Mouse (Mus musculus): ENCODE measurements at regions not wholly inside any gene's neighbourhood (a gene's known extent, or its start where the extent isn't known, plus 50 kb on each side); places are given as distances from the start of the nearest gene placed in this dataset.
"Not testable (repeated sequence)": the region's sequence is repeated elsewhere in the genome, so short reads cannot be mapped to it uniquely, and the experiment has no call there.

GRCm38 (mm10) chr14:86204582-86204981 lies 936.5 kb downstream of the Diaph3 start:
- DNase-seq (ENCODE audit: low spot score in 2 of 2): no peak

DNA sequence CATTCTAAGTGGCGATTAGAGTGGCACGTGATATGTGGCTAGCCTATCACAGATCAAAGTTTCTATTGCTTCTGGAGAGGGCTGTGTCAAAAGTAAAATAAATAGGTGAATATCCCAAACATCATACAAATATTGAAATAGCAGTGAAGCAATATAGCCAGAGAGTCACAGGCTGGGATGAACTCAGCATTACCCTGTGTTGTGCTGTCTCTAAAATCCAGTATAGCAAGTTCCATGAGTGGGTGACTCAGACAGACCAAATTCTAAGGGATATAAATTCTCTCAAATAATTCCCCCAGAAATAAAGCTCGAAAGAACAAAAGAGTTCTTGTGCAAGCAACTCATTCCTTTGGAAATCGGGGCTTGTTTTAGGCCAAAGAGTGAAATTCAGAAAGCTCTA lies 943.2 kb downstream of the Diaph3 start:
- DNase-seq (ENCODE audit: low spot score in 2 of 2): no peak

- DNase-seq (ENCODE audit: low spot score in 2 of 2): no peak
Observed at GRCm38 (mm10) chr14:86184663-86185381, 956.2 kb downstream of the Diaph3 start.

- DNase-seq (ENCODE audit: low spot score in 2 of 2): no peak
Observed at GRCm38 (mm10) chr14:86178517-86178916, 962.5 kb downstream of the Diaph3 start.

GRCm38 (mm10) chr14:86171118-86171517 lies 969.9 kb downstream of the Diaph3 start:
- DNase-seq (ENCODE audit: low spot score in 2 of 2): no peak

DNA sequence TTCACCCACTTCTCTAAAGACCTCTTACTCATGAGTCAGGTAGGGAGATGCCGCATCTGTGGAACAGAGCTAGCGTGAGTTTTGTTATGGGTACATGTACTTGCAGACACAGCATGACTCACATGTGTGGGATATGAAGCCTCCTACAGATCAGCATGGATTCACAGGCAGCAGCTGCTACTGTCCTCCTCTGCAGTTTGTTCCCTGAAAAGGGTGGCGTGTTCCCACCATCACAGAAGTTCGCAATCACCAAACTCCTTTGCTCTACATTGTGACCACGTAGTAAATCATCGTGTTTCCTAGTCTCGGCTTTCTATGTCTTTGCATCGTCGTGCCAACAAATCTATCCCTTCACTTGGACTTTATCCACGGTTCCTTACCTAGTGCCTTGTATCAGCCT lies 981.9 kb downstream of the Diaph3 start:
- peak; percentile 16 to 61 for DNase-seq (ENCODE audit: low spot score in 2 of 2)

DNA sequence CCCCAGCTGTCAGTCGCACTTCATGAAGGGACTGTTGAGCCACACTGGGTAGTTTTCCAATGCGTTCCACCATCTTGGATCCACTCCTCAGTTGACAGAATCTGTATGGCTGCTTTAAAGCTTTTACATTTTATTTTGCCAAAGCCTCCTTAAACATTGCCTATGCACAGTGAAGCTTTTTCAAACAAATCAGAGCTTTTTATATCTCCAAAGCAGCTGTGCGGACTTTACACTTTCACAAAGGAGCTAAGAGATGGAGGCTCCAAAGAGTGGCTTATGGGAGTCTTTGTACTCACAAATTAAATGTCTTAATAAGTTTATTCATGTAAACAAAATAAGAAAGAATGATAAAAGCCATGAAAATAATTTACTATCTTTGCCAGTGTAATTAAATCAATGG lies 986.3 kb downstream of the Diaph3 start:
- DNase-seq (ENCODE audit: low spot score in 2 of 2): no peak

DNA sequence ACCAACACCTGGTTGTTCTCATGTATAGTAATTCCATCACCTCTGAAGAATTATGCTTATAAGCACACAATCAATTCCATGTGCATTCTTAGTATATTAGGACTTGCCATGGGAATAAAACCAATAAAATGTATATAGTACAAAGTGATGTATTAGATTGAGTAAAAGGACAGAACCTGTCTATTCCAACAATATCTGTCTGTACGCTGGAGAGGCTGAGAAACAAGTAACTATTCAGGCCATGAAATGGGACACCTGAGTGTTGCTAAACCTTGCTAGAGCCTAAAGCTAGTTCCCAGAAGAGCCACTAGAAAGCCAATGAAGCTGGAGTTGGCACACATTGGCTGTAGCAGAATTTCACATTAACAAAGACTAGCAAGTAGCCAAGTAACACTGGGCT lies 989.8 kb downstream of the Diaph3 start:
- no peak for DNase-seq (ENCODE audit: low spot score in 2 of 2)

DNA sequence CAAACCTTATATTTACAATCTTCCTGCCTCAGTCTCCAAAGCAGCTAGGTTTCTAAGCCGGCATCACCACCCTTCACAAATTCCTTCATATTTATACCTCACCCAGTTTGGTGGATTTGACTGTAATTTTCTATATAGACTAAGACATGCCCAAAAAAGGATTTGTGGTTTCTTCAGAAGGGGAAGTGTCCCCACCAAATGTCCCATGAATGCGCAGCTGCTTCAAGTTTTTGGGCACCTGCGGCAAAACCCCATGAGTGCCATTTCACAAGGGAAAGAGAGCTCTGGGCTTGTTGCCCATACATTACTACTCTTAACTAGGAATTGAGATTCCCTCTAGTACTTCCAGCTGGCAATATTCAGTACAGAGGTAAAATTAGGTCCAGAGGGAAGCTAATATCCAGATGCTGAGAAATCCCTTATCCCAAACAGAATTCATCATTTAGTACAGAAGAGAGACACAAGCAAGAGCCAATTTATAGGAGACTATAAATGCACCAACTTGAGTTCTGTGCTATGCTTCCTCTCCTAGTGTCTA lies 990.6 kb downstream of the Diaph3 start:
- DNase-seq (ENCODE audit: low spot score in 2 of 2): no peak

GRCm38 (mm10) chr14:86115254-86116057 lies 1025.6 kb downstream of the Diaph3 start:
- DNase-seq (ENCODE audit: low spot score in 2 of 2): no peak

- no peak for DNase-seq (ENCODE audit: low spot score in 2 of 2)
Observed at GRCm38 (mm10) chr14:86101497-86101896, 1039.5 kb downstream of the Diaph3 start.

DNA sequence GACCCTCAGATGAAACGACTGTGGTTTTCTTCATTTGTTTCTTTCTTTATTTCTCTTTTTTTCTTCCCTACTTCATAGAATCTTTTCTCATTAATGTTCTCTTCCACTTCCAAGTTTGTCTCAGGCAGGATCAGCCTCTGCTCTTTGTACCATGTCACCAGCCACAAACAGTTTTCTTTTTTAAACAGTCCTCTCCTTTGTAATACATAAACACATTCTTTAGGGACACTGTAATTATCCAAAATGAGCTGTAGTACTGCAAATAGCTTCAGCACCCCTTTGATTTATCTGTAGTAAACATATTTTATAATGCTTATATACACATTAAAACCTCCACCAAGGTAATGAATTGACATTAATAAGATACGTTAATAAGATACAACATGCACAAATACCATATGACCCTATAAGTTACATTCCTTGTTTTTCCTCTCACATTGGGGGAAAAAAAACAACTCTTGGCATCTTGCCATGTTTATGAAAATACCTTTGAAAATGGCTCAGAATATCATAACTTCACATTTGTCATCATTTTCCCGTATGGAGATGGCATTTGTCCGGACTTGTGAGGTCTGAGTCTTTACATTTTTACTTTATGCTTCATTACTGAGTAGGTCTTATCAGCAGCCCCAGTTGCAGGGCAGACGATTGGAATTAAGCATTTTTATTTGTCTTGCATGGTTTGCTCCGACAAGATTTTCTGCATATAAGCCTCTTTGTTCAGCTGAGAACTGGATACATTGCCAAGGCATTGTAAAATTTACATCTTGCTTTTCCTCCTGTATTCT lies 1070.5 kb downstream of the Diaph3 start:
- DNase-seq (ENCODE audit: low spot score in 2 of 2): no peak

GRCm38 (mm10) chr14:86069329-86069728 lies 1071.7 kb downstream of the Diaph3 start:
- no peak for DNase-seq (ENCODE audit: low spot score in 2 of 2)

GRCm38 (mm10) chr14:86067743-86068142 lies 1073.3 kb downstream of the Diaph3 start:
- DNase-seq (ENCODE audit: low spot score in 2 of 2): no peak

- no peak for DNase-seq (ENCODE audit: low spot score in 2 of 2)
Observed at GRCm38 (mm10) chr14:86063620-86063943, 1077.5 kb downstream of the Diaph3 start.

- DNase-seq (ENCODE audit: low spot score in 2 of 2): peak; percentile 10 to 12
Observed at GRCm38 (mm10) chr14:86062885-86063619, 1078.0 kb downstream of the Diaph3 start.

DNA sequence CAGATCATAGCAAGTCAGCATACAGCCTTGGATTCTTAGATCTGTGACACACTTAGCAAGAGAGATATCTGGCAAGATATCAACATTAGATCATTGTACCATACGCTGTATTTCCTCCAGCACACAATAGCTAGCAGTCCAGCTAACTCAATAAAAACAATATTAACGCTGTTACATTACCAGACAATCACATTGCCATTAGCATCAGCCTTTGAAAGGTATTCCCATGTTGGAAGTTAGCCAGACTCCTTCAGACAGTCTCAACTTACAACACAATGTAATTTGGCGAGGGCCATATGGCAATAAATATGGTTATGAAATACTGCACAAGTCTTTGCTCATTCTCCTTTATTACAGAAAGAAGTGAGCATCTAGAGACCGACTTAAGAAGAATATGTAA lies 1084.0 kb downstream of the Diaph3 start:
- no peak for DNase-seq (ENCODE audit: low spot score in 2 of 2)

DNA sequence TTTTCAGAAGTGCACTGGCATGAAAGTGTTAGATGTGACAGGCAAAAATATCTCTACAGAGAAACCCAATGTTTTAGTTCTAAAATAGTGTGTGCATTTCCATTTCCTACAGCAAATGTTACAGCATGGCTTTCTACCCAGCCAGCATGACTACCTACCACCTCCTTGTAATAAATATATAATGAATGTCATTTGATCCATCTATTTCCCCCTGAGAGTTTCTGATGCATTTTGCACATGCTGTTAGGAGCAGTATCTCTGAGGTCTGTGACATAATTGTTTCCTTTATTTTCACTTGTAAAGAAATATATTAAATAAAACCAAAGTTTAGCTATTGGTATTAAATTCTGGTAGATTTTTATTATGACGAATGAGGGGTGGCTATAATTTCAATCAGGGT lies 1086.4 kb downstream of the Diaph3 start:
- no peak for DNase-seq (ENCODE audit: low spot score in 2 of 2)

DNA sequence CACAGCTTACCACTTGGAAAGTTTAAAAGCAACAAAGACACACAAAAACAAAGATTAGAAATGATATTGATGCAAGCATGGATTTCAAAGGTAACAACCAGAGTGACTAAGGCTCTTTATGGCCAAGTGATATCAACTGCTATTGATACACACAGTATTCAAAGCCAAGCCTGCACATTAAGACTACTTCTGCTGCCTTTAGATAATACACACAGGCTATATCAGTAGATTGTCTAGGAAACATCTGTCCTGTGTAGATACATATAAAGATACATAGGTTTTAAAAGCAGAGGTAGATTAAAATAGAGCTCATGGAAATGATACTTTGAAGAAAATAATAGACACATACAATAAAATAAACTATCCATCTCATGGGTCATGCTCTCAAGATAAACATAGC lies 1111.6 kb downstream of the Diaph3 start:
- no peak for DNase-seq (ENCODE audit: low spot score in 2 of 2)

GRCm38 (mm10) chr14:86017611-86018010 lies 1123.4 kb downstream of the Diaph3 start:
- not testable (repeated sequence) for DNase-seq (ENCODE audit: low spot score in 2 of 2)

Measured in frontal cortex, postnatal 10 days (tissue).